Mouse (Mus musculus): ENCODE results near the gene Btbd2.
A peak's percentile ranks its signal among the peaks of the same experiment; 100 is the strongest.

Gene Btbd2

DNA sequence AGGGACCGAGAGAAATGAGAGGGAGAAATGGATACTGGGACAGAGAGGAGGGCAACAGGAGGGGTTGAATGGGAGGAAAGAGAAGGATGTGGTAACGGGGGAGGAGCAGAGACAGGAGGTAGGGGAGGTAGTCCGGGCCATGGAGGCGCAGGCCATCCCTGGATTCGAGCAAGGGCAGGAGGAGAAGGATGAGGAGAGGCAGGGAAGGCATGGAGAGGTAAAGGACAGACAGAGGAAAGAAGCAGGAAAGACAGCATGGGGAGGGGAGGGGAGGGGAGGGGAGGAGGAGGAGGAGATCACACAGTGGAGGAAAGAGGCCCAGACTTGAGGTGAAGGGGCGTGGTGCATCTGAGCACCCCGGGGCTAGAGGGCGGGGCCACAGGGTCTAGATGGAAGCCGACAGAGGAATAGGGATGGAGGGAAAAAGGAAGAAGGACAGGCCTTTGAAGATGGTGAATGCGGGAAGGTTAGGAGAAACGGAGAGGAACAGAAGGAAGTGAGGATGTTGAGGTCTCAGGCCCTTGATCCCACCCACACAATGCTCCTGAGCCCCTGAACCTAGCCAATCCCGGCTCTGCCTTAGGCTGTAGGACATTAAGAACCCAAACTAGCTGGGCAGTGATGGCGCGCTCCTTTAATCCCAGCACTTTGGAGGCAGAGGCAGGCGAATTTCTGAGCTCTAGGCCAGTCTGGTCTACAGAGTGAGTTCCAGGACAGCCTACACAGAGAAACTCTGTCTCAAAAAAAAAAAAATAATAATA lies at the start of gene Btbd2:
Gene Btbd2, minus strand, starts transcription at position 209 of the 761 bp plus-strand sequence.
- peak; percentile 22; the same call in 1 of the 2 replicates for ATAC-seq (ENCODE audit: insufficient number of reproducible peaks, low FRiP score, low TSS enrichment)

- no peak for ATAC-seq (ENCODE audit: insufficient number of reproducible peaks, low FRiP score, low TSS enrichment)
Observed at GRCm38 (mm10) chr10:80705479-80705878, 48.6 kb upstream of the Btbd2 start.

- ATAC-seq (ENCODE audit: insufficient number of reproducible peaks, low FRiP score, low TSS enrichment), result no peak
Observed at GRCm38 (mm10) chr10:80705033-80705432, 48.2 kb upstream of the Btbd2 start.

DNA sequence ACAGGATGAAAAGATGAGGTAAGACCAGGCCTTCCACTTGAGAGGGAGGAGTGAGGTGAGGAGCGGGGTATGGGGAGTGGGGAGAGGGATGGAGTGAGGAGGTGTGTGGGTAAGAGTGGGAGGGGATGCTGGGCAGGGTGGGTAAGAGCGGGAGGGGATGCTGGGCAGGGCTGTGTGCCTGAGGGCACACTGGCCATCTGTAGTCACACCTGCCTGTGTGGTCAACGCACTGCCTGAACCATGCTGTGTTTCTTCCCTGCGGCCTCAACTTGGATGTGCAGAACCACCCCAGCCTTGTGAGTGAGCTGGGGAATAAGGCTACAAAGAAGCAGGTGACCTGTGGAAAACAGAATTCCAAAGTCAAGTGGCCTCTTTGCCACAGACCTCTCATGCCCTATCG lies 47.5 kb upstream of the Btbd2 start:
- ATAC-seq (ENCODE audit: insufficient number of reproducible peaks, low FRiP score, low TSS enrichment), result no peak

DNA sequence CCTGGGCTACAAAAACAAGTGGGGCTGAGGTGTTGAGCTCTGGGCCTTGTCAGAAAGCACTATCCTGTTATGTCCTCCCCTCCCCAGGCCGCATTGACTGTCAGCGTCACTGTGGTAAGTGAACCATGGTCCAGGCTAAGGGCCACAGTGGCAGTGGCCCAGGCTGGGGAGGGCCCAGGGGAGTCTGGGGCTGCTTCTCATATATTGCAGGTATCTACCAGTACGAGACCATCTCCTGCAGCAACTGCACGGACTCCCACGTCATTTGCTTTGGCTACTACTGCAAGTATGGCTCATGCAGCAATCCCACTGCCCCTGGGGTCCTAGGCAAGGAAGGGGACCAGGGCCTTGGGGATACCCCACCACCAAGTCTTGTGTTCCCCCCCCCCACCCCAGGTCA lies 46.8 kb upstream of the Btbd2 start:
- ATAC-seq (ENCODE audit: insufficient number of reproducible peaks, low FRiP score, low TSS enrichment), result no peak

GRCm38 (mm10) chr10:80702536-80703390 lies 45.9 kb upstream of the Btbd2 start:
- ATAC-seq (ENCODE audit: insufficient number of reproducible peaks, low FRiP score, low TSS enrichment), result peak; percentile 54

DNA sequence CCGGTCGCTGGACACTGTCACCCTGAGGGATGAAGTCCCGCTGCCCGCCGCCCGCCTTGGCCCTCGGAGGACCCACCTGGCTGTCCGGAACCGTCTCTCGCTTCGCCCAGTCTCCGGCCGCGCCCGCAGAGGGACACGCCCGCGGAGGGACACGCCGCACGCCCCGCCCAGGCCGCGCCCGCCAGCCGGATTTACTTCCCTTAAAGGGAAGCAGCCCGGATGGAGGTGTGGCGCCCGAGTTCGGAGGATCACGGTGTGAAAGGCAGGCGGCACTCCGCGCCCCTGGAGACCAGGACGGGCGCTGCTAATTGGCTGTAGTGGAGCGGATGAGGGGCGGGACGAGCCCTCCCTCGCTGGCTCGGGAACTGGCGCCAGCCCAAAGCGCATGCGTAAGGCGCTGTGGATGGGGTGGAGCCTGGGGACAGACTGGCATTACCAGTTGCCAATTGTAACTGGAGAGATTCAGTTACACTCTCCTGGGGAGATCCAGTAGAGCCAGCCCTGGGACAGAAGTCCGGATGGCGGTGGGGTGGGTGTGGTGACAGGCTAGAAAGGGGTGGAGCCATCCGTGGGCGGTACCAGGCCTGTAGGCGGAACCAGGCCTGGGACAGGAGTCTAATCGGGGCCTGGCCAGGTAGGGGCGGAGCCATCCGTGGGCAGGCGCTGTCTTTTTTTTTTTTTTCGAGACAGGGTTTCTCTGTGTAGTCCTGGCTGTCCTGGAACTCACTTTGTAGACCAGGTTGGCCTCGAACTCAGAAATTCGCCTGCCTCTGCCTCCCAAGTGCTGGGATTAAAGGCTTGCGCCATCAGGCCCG lies 45.1 kb upstream of the Btbd2 start, which contains the start of the genes Mob3a and Izumo4:
Gene Mob3a, minus strand, starts transcription at position 257 of the 815 bp plus-strand sequence.
Gene Izumo4, plus strand, starts transcription at position 464 of the 815 bp plus-strand sequence.
- ATAC-seq (ENCODE audit: insufficient number of reproducible peaks, low FRiP score, low TSS enrichment), result peak; percentile 84

DNA sequence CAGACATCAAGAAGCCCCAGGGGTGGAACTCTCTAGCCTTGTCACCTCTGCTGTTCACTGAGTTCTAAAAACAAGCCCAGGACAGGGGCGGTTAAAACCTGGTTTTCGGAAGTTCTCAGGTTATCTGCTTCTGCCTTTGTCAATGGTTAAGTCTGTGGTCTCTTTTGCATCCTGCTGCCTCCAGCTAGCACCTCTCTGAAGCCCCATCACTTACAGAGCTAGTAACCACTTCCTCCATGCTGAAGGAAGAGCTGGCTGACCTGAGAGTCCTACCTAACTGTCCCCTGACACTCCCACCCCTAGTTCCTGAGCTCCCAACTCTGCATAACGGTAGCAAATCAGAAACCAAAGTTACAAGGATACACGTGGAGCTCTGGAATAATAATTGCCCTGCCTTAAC lies 43.9 kb upstream of the Btbd2 start:
- no peak for ATAC-seq (ENCODE audit: insufficient number of reproducible peaks, low FRiP score, low TSS enrichment)

GRCm38 (mm10) chr10:80700038-80700504 lies 43.2 kb upstream of the Btbd2 start:
- no peak for ATAC-seq (ENCODE audit: insufficient number of reproducible peaks, low FRiP score, low TSS enrichment)

- no peak for ATAC-seq (ENCODE audit: insufficient number of reproducible peaks, low FRiP score, low TSS enrichment)
Observed at GRCm38 (mm10) chr10:80698605-80699004, 41.7 kb upstream of the Btbd2 start.

DNA sequence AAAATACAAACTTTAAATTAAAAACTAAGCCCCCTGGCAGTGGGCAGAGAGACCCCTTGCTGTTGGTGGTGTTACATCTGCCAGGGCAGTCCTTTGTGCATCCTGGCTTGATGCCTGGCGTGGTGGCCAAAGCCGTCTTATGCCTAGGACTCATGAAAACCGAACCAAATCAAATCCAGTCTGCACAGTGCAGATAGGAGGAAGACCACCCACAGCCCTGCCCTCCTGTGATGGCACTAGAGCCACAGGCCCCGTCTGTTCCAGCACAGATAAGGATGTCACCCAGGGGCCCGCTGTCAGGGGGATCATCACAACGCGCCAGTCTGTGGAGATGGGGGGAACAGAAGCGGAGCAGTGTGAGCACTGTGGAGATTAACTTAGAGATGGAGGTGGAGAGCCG lies 40.9 kb upstream of the Btbd2 start:
- no peak for ATAC-seq (ENCODE audit: insufficient number of reproducible peaks, low FRiP score, low TSS enrichment)

- ATAC-seq (ENCODE audit: insufficient number of reproducible peaks, low FRiP score, low TSS enrichment), result no peak
Observed at GRCm38 (mm10) chr10:80697393-80697787, 40.5 kb upstream of the Btbd2 start.

GRCm38 (mm10) chr10:80696502-80697392 lies 39.9 kb upstream of the Btbd2 start:
- ATAC-seq (ENCODE audit: insufficient number of reproducible peaks, low FRiP score, low TSS enrichment), result no peak

GRCm38 (mm10) chr10:80695801-80696501 lies 39.1 kb upstream of the Btbd2 start:
- ATAC-seq (ENCODE audit: insufficient number of reproducible peaks, low FRiP score, low TSS enrichment), result no peak

DNA sequence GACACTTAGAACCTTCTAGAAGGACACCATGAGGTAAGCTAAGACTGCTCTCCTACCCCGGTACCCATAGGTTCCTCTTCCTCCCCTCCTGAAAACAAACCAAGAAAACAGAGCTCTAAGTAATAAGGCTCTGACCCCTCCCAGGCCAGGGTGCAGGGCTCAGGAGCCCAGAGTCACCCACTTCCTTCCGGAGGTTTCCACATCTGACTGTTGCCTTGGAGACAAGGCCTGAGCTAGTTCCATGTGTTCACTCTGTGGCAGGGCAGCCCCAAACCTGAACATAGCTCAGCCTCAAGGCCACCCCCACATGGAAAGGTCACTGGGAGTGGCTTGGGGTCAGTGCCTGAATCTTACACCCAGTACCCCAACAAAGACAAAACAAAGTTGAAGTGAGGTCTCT lies 38.3 kb upstream of the Btbd2 start:
- no peak for ATAC-seq (ENCODE audit: insufficient number of reproducible peaks, low FRiP score, low TSS enrichment)

DNA sequence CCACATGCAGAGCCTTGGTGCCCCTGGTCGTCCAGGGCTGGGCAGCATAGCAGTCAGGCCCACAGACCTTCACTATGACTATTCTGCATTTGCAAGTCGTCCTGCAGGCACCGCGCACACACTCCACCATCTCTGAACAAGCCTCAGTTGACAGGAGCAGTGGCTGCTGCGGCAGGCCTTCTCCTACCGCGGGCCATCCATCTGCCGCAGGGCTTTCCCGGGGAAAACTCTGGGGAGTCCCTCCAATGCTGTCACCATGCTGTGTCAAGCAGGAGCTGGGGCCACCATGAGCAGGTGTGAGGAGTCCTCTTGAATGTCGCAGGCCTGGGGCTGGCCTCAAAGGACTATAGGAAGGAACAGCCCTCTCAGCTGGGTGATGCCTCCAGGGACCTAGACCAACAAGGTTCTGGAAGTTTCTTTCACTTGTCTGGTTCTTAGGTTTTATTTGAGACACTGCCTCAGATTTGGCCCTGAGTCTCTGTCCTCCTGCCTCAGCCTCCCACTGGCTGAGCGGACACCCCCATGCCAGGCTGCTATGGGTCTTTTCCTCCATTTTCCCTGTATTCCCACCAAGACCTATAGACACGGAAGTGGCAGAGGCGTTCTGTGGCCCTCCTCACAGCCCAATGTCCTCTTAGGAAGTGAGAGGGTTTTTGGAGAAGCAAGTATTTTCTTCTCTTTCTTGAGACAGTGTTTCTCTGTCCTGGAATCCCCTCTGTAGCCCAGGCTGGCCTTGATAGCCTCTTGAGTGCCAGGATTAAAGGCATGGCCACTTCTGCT lies 37.5 kb upstream of the Btbd2 start:
- no peak for ATAC-seq (ENCODE audit: insufficient number of reproducible peaks, low FRiP score, low TSS enrichment)

DNA sequence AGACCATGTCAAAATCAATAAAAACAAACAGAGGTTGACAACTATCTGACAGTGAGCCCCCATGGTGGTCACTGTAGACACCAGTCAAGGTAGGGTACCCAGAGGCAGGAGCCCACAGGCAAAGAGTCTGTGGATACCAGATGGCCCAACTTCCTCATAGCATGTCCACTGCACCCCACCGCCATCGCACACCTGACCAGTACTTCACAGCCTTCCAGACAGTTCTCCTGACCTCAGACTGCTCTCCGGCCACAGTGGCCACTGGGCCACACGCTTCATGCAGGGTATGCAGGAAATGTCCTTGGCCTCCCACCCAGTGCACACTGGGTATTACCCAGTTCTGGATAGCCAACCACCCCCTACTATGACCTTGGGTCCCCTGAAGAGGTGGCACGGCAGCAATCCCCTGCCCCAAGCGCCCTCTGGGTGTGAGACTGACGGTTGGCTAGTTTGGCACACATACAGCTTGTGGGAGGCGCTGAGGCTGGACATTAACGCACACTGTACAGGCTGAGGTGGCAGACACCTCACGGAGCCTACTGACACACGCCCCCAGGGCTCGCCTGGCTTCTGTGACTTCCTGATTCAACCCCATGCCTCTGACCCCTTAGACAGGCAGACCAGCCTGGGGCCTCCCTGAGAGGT lies 36.7 kb upstream of the Btbd2 start:
- ATAC-seq (ENCODE audit: insufficient number of reproducible peaks, low FRiP score, low TSS enrichment), result no peak

Measured in cerebellum, adult (tissue).